7 mouse cellular contexts compared by ENCODE assay signal in the genomic region with DNA sequence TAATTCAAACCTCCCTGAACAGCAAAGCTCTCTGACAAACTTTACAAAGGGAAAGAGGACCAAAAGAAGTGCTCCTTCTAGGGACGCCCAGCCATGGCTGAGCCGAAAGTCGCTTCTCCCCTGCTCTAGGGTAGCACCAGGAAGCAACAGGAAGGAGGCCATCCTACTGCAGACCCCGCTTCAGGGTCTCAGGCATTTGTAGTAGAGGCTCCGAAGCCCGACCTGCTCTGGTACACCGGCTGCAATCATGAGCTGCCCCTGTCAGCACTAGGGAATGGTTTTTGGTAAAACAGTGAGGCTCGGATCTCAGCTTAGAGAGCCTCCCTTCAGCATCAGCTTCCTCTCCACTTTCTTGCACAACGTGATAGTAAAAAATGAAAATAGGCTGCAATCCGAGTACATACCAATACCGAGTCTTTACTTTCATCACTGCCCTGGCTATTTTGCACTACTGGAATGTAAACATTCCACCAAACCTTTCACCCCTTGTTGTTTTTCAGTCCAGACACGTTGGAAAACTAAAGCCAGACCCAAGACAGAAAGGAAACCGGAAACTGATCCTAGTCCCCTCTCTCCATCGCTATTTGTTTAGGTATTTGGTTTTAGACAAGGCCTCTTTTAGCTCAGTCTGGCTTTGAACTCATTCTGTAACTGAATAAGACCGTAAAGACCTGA. TPM values are rescaled to one million over a fixed set of nuclear protein-coding genes. Genes with fewer than 3 reads are reported as not detected.
DNase-seq lines count a peak whose midpoint lies in the region; ATAC-seq lines count a peak whose summit lies in the region.

No protein-coding gene starts in this region.

- 0 out of 2 replicates have a peak overlapping the region, but pooled peaks have one; percentile 11 for H3K27ac ChIP-seq in midbrain, embryonic 12.5 days (replicated peaks)
- no peak overlapping the region for H3K27ac ChIP-seq in midbrain, embryonic 16.5 days (ENCODE audit: low read length)
- peak overlapping the region; percentile 97 for H3K27ac ChIP-seq in embryonic facial prominence, embryonic 15.5 days (replicated peaks)
- H3K27ac ChIP-seq in limb, embryonic 12.5 days: peak overlapping the region; percentile 91

- H3K9ac ChIP-seq in midbrain, embryonic 12.5 days (replicated peaks): no peak overlapping the region
- H3K9ac ChIP-seq in midbrain, embryonic 16.5 days (ENCODE audit: low read depth, low read length): no peak overlapping the region
- H3K9ac ChIP-seq in embryonic facial prominence, embryonic 15.5 days: no peak overlapping the region
- H3K9ac ChIP-seq in limb, embryonic 12.5 days (replicated peaks): 0 out of 2 replicates have a peak overlapping the region, but pooled peaks have one; percentile 5

- no peaks in the 10 kb centered on the region for H3K36me3 ChIP-seq in midbrain, embryonic 12.5 days
- H3K36me3 ChIP-seq in midbrain, embryonic 16.5 days (ENCODE audit: control insufficient read depth, insufficient read depth, low read length): no peaks in the 10 kb centered on the region
- no peaks in the 10 kb centered on the region for H3K36me3 ChIP-seq in embryonic facial prominence, embryonic 15.5 days
- peaks cover 19% of the 10 kb centered on the region for H3K36me3 ChIP-seq in limb, embryonic 12.5 days

- peak; percentile 46 for DNase-seq in thymus, postnatal 14 days
- no peak for DNase-seq in cerebellum, adult 8-10 months
- DNase-seq in ovary, postnatal 14 days (ENCODE audit: low spot score): no peak

- no peaks in the 10 kb centered on the region for H3K27me3 ChIP-seq in midbrain, embryonic 12.5 days
- no peaks in the 10 kb centered on the region for H3K27me3 ChIP-seq in midbrain, embryonic 16.5 days (ENCODE audit: control insufficient read depth, insufficient read depth, low read depth, low read length)
- H3K27me3 ChIP-seq in embryonic facial prominence, embryonic 15.5 days: no peaks in the 10 kb centered on the region
- H3K27me3 ChIP-seq in limb, embryonic 12.5 days: no peaks in the 10 kb centered on the region

- no peak overlapping the region for H3K4me2 ChIP-seq in midbrain, embryonic 12.5 days (replicated peaks)
- H3K4me2 ChIP-seq in midbrain, embryonic 16.5 days (ENCODE audit: low read length): no peak overlapping the region; the same call in 1 of the 2 replicates
- H3K4me2 ChIP-seq in embryonic facial prominence, embryonic 15.5 days (replicated peaks): peak overlapping the region; percentile 45
- H3K4me2 ChIP-seq in limb, embryonic 12.5 days: peak overlapping the region; percentile 49

- ATAC-seq in midbrain, embryonic 12.5 days (ENCODE audit: low FRiP score, low read depth): no peak
- no peak for ATAC-seq in midbrain, embryonic 16.5 days
- ATAC-seq in embryonic facial prominence, embryonic 15.5 days (ENCODE audit: insufficient number of reproducible peaks, low FRiP score, low TSS enrichment, low read depth): 0 out of 2 replicates have a peak, but pooled peaks have one; percentile 34
- no peak for ATAC-seq in limb, embryonic 12.5 days (ENCODE audit: insufficient number of reproducible peaks, insufficient read depth, low FRiP score, low TSS enrichment, low read depth)

- no peaks in the 10 kb centered on the region for H3K9me3 ChIP-seq in midbrain, embryonic 12.5 days
- no peaks in the 10 kb centered on the region for H3K9me3 ChIP-seq in midbrain, embryonic 16.5 days (replicated peaks; ENCODE audit: control insufficient read depth, low read length, poor library complexity, severe bottlenecking)
- H3K9me3 ChIP-seq in embryonic facial prominence, embryonic 15.5 days (replicated peaks): no peaks in the 10 kb centered on the region
- H3K9me3 ChIP-seq in limb, embryonic 12.5 days: no peaks in the 10 kb centered on the region

- H3K4me3 ChIP-seq in midbrain, embryonic 12.5 days: no peak overlapping the region
- H3K4me3 ChIP-seq in midbrain, embryonic 16.5 days (ENCODE audit: low read depth, low read length): no peak overlapping the region
- H3K4me3 ChIP-seq in embryonic facial prominence, embryonic 15.5 days (replicated peaks): peak overlapping the region; percentile 32
- H3K4me3 ChIP-seq in limb, embryonic 12.5 days (replicated peaks): peak overlapping the region; percentile 17

- WGBS in midbrain, embryonic 12.5 days: 45% methylated on average over 15 of the region's 15 CpGs
- WGBS in midbrain, embryonic 16.5 days: 54% methylated on average over 15 of the region's 15 CpGs
- WGBS in embryonic facial prominence, embryonic 15.5 days: 19% methylated on average over 15 of the region's 15 CpGs
- WGBS in limb, embryonic 12.5 days: 39% methylated on average over 15 of the region's 15 CpGs

- peaks cover 16% of the 10 kb centered on the region for H3K4me1 ChIP-seq in midbrain, embryonic 12.5 days
- H3K4me1 ChIP-seq in midbrain, embryonic 16.5 days (ENCODE audit: control insufficient read depth, insufficient read depth, low read length): no peaks in the 10 kb centered on the region; the same call in none of the 2 replicates
- H3K4me1 ChIP-seq in embryonic facial prominence, embryonic 15.5 days: peaks cover 69% of the 10 kb centered on the region
- peaks cover 78% of the 10 kb centered on the region for H3K4me1 ChIP-seq in limb, embryonic 12.5 days (replicated peaks)

RNA-seq across cellular contexts. Expression of a gene that starts 44.8 kb away (rescaled TPM):
- 5.1 and 5.3 TPM in 2 replicates for polyA plus RNA-seq in midbrain, embryonic 12.5 days (2016; fragmentation: Nextera tagmentation; extraction: Ambion mirVana)
- polyA plus RNA-seq in midbrain, embryonic 16.5 days (2015; fragmentation: Nextera tagmentation; extraction: Ambion mirVana): 2.1 and 2.6 TPM in 2 replicates
- polyA plus RNA-seq in embryonic facial prominence, embryonic 15.5 days (2015; fragmentation: Nextera tagmentation; extraction: Ambion mirVana): 17.5 and 20.0 TPM in 2 replicates
- polyA plus RNA-seq in limb, embryonic 12.5 days (2016; fragmentation: Nextera tagmentation; extraction: Ambion mirVana): 16.1 and 17.7 TPM in 2 replicates

Comparison
In these comparisons a context has a peak if more than half of its experiments do, and no peak if none do; other contexts are left out.
1. H3K4me2 ChIP-seq: peak in embryonic facial prominence, embryonic 15.5 days (single experiment) and limb, embryonic 12.5 days (single experiment); none in midbrain, embryonic 12.5 days (single experiment) and midbrain, embryonic 16.5 days (single experiment).
2. H3K4me3 ChIP-seq: peak in embryonic facial prominence, embryonic 15.5 days (single experiment) and limb, embryonic 12.5 days (single experiment); none in midbrain, embryonic 12.5 days (single experiment) and midbrain, embryonic 16.5 days (single experiment).